Mouse (Mus musculus) forebrain, embryonic 11.5 days (tissue): ENCODE data around the gene Cdh12. TPM values are rescaled to one million over a fixed set of nuclear protein-coding genes. Genes with fewer than 3 reads are reported as not detected.
A peak's percentile ranks its signal among the peaks of the same experiment; 100 is the strongest.

ENCODE experiments used
- ATAC-seq: fragments of 200-750 bp; cut with Nextera tagmentation; replicated peaks from 2 replicates; pipeline ENCODE4 v1.8.0; 2017; ENCODE audit warnings: moderate TSS enrichment; ENCODE audit not compliant: low FRiP score
- DNase-seq: peaks from one replicate; pipeline ENCODE4 v3.0.0-alpha.2; 2017; ENCODE audit warnings: low spot score
- H3K27ac ChIP-seq: fragments of 300-500 bp; sonication (generic); 2 replicates; pipeline ENCODE4 v1.5.1; 2014; ENCODE audit warnings: low read depth, low read length
- H3K27me3 ChIP-seq: fragments of 300-500 bp; sonication (generic); 2 replicates; pipeline ENCODE4 v1.6.1; 2014; ENCODE audit warnings: mild to moderate bottlenecking, low read length, mixed read lengths; ENCODE audit not compliant: control insufficient read depth, insufficient read depth
- H3K36me3 ChIP-seq: fragments of 300-500 bp; sonication (generic); 2 replicates; pipeline ENCODE4 v1.6.1; 2014; ENCODE audit warnings: mild to moderate bottlenecking, low read length, moderate library complexity, mixed read lengths; ENCODE audit not compliant: control insufficient read depth, insufficient read depth
- H3K4me1 ChIP-seq: fragments of 300-500 bp; sonication (generic); replicated peaks from 2 replicates; pipeline ENCODE4 v1.6.1; 2014; ENCODE audit warnings: low read length, mixed read lengths; ENCODE audit not compliant: control insufficient read depth, insufficient read depth
- H3K4me2 ChIP-seq: fragments of 300-500 bp; sonication (generic); 2 replicates; pipeline ENCODE4 v1.6.1; 2014; ENCODE audit warnings: low read depth, mild to moderate bottlenecking, low read length, moderate library complexity, mixed read lengths; ENCODE audit not compliant: severe bottlenecking
- H3K4me3 ChIP-seq: fragments of 300-500 bp; sonication (generic); 2 replicates; pipeline ENCODE4 v1.5.1; 2014; ENCODE audit warnings: low read depth, low read length
- H3K9ac ChIP-seq: fragments of 300-500 bp; sonication (generic); 2 replicates; pipeline ENCODE4 v1.6.1; 2014; ENCODE audit warnings: low read length
- H3K9me3 ChIP-seq: fragments of 300-500 bp; sonication (generic); 2 replicates; pipeline ENCODE4 v1.6.1; 2016; ENCODE audit warnings: low read length, mixed read lengths; ENCODE audit not compliant: control insufficient read depth
- WGBS: fragments of 180-500 bp; shearing (Covaris S2); extraction: QIAGEN DNeasy Blood & Tissue Kit; methylation state at CpG from one replicate; pipeline ENCODE4 v1.1.7; 2014; 5-methylcytosine and 5-hydroxymethylcytosine counted together
- polyA plus RNA-seq: library from polyadenylated mRNA; unstranded; fragments of >200 nt; fragmentation: Nextera tagmentation; extraction: Ambion mirVana; gene quantifications from 2 replicates; pipeline ENCODE4 v1.2.1, GENCODE M21; 2014

Cdh12 gene
- polyA plus RNA-seq, 1 experiment from 2014 or later: 0.17 TPM

GRCm38 (mm10) chr15:20796999-20797398 is 347.9 kb downstream of the Cdh12 start:
- Histone ChIP-seq H3K9me3 (no peaks in the 10 kb centered on the region), H3K4me1 (no peaks in the 10 kb centered on the region), H3K4me3 (no peak overlapping the region), H3K27ac (no peak overlapping the region), H3K27me3 (no peaks in the 10 kb centered on the region), H3K9ac (no peak overlapping the region), H3K36me3 (no peaks in the 10 kb centered on the region), H3K4me2 (no peak overlapping the region)
- peak; percentile 66 for DNase-seq
- peak; percentile 74 for ATAC-seq
- WGBS: 28% methylated on average over 4 of the region's 4 CpGs

- no peak overlapping the region for H3K27ac ChIP-seq
- H3K4me2 ChIP-seq: no peak overlapping the region
- no peak overlapping the region for H3K9ac ChIP-seq
- no peaks in the 10 kb centered on the region for H3K9me3 ChIP-seq
- H3K27me3 ChIP-seq: no peaks in the 10 kb centered on the region
- H3K4me1 ChIP-seq: no peaks in the 10 kb centered on the region
- DNase-seq (no peak), ATAC-seq (no peak)
- H3K36me3 ChIP-seq: no peaks in the 10 kb centered on the region
- H3K4me3 ChIP-seq: no peak overlapping the region
- WGBS: 90% methylated on average over 2 of the region's 2 CpGs
Observed at GRCm38 (mm10) chr15:20798541-20798940, 349.5 kb downstream of the Cdh12 start.

- no peak for ATAC-seq
- Histone ChIP-seq H3K9ac (no peak overlapping the region), H3K4me1 (no peaks in the 10 kb centered on the region), H3K27ac (no peak overlapping the region), H3K36me3 (no peaks in the 10 kb centered on the region), H3K4me3 (no peak overlapping the region), H3K27me3 (no peaks in the 10 kb centered on the region), H3K9me3 (no peaks in the 10 kb centered on the region), H3K4me2 (no peak overlapping the region)
- DNase-seq: no peak
- 72% methylated on average over 1 of the region's 1 CpGs for WGBS
Observed at GRCm38 (mm10) chr15:20835887-20836286, 386.8 kb downstream of the Cdh12 start.

- no peaks in the 10 kb centered on the region for H3K9me3 ChIP-seq
- no peak overlapping the region for H3K4me3 ChIP-seq
- no peak overlapping the region for H3K9ac ChIP-seq
- no peak overlapping the region for H3K27ac ChIP-seq
- DNase-seq: no peak
- no peak overlapping the region for H3K4me2 ChIP-seq
- H3K36me3 ChIP-seq: no peaks in the 10 kb centered on the region
- no peaks in the 10 kb centered on the region for H3K4me1 ChIP-seq
- no peak for ATAC-seq
- WGBS: 74% methylated on average over 3 of the region's 3 CpGs
- H3K27me3 ChIP-seq: no peaks in the 10 kb centered on the region
Observed at GRCm38 (mm10) chr15:20836991-20837390, 387.9 kb downstream of the Cdh12 start.

- 91% methylated on average over 5 of the region's 5 CpGs for WGBS
- no peaks in the 10 kb centered on the region for H3K36me3 ChIP-seq
- H3K9me3 ChIP-seq: no peaks in the 10 kb centered on the region
- no peak overlapping the region for H3K4me3 ChIP-seq
- H3K4me2 ChIP-seq: no peak overlapping the region
- no peak overlapping the region for H3K9ac ChIP-seq
- no peaks in the 10 kb centered on the region for H3K27me3 ChIP-seq
- DNase-seq: no peak
- ATAC-seq: no peak
- no peak overlapping the region for H3K27ac ChIP-seq
- no peaks in the 10 kb centered on the region for H3K4me1 ChIP-seq
Observed at GRCm38 (mm10) chr15:20841479-20841878, 392.4 kb downstream of the Cdh12 start.

- 72% methylated on average over 2 of the region's 2 CpGs for WGBS
- Histone ChIP-seq H3K4me3 (no peak overlapping the region), H3K27me3 (no peaks in the 10 kb centered on the region), H3K36me3 (no peaks in the 10 kb centered on the region), H3K9ac (no peak overlapping the region), H3K9me3 (no peaks in the 10 kb centered on the region), H3K27ac (no peak overlapping the region), H3K4me1 (no peaks in the 10 kb centered on the region), H3K4me2 (no peak overlapping the region)
- ATAC-seq (no peak), DNase-seq (no peak)
Observed at GRCm38 (mm10) chr15:20863076-20863475, 414.0 kb downstream of the Cdh12 start.

GRCm38 (mm10) chr15:20872518-20872917 is 423.5 kb downstream of the Cdh12 start:
- DNase-seq: no peak
- Histone ChIP-seq H3K4me1 (no peaks in the 10 kb centered on the region), H3K27me3 (no peaks in the 10 kb centered on the region), H3K27ac (no peak overlapping the region), H3K4me2 (no peak overlapping the region), H3K9ac (no peak overlapping the region), H3K9me3 (no peaks in the 10 kb centered on the region), H3K36me3 (no peaks in the 10 kb centered on the region), H3K4me3 (no peak overlapping the region)
- no peak for ATAC-seq
- 94% methylated on average over 1 of the region's 1 CpGs for WGBS

GRCm38 (mm10) chr15:20876993-20877392 is 427.9 kb downstream of the Cdh12 start:
- Histone ChIP-seq H3K9ac (no peak overlapping the region), H3K27me3 (no peaks in the 10 kb centered on the region), H3K4me2 (no peak overlapping the region), H3K27ac (no peak overlapping the region), H3K4me3 (no peak overlapping the region), H3K36me3 (no peaks in the 10 kb centered on the region), H3K9me3 (no peaks in the 10 kb centered on the region), H3K4me1 (no peaks in the 10 kb centered on the region)
- ATAC-seq (no peak), DNase-seq (no peak)
- 98% methylated on average over 2 of the region's 2 CpGs for WGBS

GRCm38 (mm10) chr15:20893471-20893870 is 444.4 kb downstream of the Cdh12 start:
- Histone ChIP-seq H3K36me3 (no peaks in the 10 kb centered on the region), H3K27me3 (no peaks in the 10 kb centered on the region), H3K4me2 (no peak overlapping the region), H3K27ac (no peak overlapping the region), H3K9ac (no peak overlapping the region), H3K9me3 (no peaks in the 10 kb centered on the region), H3K4me1 (no peaks in the 10 kb centered on the region), H3K4me3 (no peak overlapping the region)
- DNase-seq: no peak
- ATAC-seq: no peak
- 89% methylated on average over 3 of the region's 3 CpGs for WGBS
